Mouse (Mus musculus) G1E (cell line): Measurements from ENCODE around the gene Mia. TPM values are rescaled to one million over a fixed set of nuclear protein-coding genes. Genes with fewer than 3 reads are reported as not detected.

Experiments
- ATAC-seq: 2 replicates; pipeline ENCODE4 v1.8.0; 2016; ENCODE audit warnings: mild to moderate bottlenecking; ENCODE audit not compliant: insufficient number of reproducible peaks, poor library complexity, low FRiP score, severe bottlenecking; ENCODE audit errors: extremely low read depth
- DNase-seq: peaks from one replicate; pipeline ENCODE4 v3.0.0; 2012; ENCODE audit warnings: low spot score
- H3K27me3 ChIP-seq: 2 replicates; pipeline ENCODE4 v1.6.1; 2012; ENCODE audit warnings: mild to moderate bottlenecking, low read length, inconsistent platforms; ENCODE audit not compliant: insufficient read depth
- H3K36me3 ChIP-seq: replicated peaks from 2 replicates; pipeline ENCODE3; 2012; ENCODE audit warnings: mild to moderate bottlenecking, inconsistent platforms
- H3K4me1 ChIP-seq: 2 replicates; pipeline ENCODE4 v1.6.1; 2012; ENCODE audit warnings: low read depth, low read length, inconsistent platforms, mixed read lengths; ENCODE audit not compliant: insufficient read depth
- H3K4me3 ChIP-seq: 2 replicates; pipeline ENCODE4 v1.5.1; 2012; ENCODE audit warnings: low read depth, mild to moderate bottlenecking, inconsistent platforms, low read length, moderate library complexity, mixed read lengths
- H3K9me3 ChIP-seq: replicated peaks from 2 replicates; pipeline ENCODE4 v1.6.1; 2012; ENCODE audit warnings: inconsistent platforms
- CTCF ChIP-seq: IDR thresholded peaks from 2 replicates; pipeline ENCODE4 v1.5.1; 2012; ENCODE audit warnings: low read depth, low read length, inconsistent platforms, mixed read lengths
- GATA1 ChIP-seq: IDR thresholded peaks from 2 replicates; pipeline ENCODE4 v1.6.1; 2012; ENCODE audit warnings: borderline replicate concordance, low read length, inconsistent platforms, mixed read lengths
- GATA2 ChIP-seq: IDR thresholded peaks from 2 replicates; pipeline ENCODE4 v1.6.1; 2012; ENCODE audit warnings: low read depth, low read length, inconsistent platforms, borderline replicate concordance
- POLR2AphosphoS5 ChIP-seq: IDR thresholded peaks from 2 replicates; pipeline ENCODE4 v1.6.1; 2012; ENCODE audit warnings: low read depth, low read length, inconsistent platforms; ENCODE audit not compliant: insufficient replicate concordance
- TAL1 ChIP-seq: conservative IDR thresholded peaks from 2 replicates; pipeline ENCODE4 v1.6.1; 2012; ENCODE audit warnings: low read depth, low read length, inconsistent platforms, mixed read lengths
- polyA plus RNA-seq: library from polyadenylated mRNA; stranded (reverse); fragments of >175 nt; gene quantifications from 2 replicates; pipeline ENCODE4 v1.2.3, GENCODE M21; 2012
- total RNA-seq, 2 experiments: library from RNA; stranded (forward) in 1 of 2; stranded (reverse) in 1 of 2; fragments of 200-1000 nt in 1 of 2; fragments of >200 nt in 1 of 2; fragmentation: Nextera tagmentation in 1 of 2; gene quantifications; 2 replicates each; pipeline ENCODE4 v1.2.3; 2014 to 2017

The Mia gene
- total and polyA plus RNA-seq, 3 experiments: 0.24 to 4.6 (median 0.82) TPM

DNA sequence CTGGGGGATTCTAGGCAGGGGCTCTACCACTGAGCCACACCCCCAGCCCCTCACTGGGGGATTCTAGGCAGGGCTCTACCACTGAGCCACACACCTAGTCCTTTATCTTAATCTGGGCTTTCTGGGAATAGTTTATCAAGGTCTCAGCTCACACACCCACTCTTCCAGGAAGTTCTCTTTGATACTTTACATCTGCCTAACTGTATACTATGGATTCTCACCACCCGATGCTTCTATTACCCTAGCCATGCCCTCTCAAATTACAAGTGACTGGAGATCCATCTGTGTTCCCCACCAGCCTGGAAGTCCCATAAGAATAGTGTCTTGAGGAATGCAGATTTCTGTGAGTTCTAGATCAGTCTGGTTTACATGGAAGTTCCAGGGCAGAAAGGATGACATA is 41.6 kb upstream of the Mia start:
- Histone ChIP-seq H3K4me3 (no peak overlapping the region), H3K4me1 (peaks cover 54% of the 10 kb centered on the region), H3K9me3 (no peaks in the 10 kb centered on the region), H3K36me3 (peaks cover 78% of the 10 kb centered on the region), H3K27me3 (no peaks in the 10 kb centered on the region)
- no peak for ATAC-seq
- TF ChIP-seq GATA2: no peak
- TF ChIP-seq POLR2AphosphoS5: no peak
- no peak for TF ChIP-seq GATA1
- TF ChIP-seq TAL1: no peak
- no peak for TF ChIP-seq CTCF
- no peak for DNase-seq

DNA sequence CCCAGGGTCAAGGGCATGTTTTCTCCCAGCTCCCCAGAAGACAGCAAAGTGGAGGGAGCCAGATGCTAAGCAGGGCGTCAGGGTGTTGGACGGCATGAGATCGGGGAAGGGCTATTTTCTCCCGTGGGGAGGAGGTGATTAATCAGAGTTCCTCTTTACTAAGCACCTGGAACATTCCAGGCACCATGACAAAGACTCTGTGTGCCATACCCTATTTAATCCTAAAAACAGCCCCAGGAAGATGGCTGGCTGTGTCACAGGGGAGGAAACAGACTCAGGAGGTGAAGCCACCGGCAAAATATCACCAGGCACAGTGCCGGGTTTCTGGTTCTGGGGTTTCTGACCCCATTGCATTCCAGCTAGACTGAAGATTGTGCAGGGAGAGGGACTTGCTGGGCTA is 41.0 kb upstream of the Mia start:
- TF ChIP-seq TAL1 (no peak), CTCF (no peak), GATA1 (no peak), GATA2 (no peak), POLR2AphosphoS5 (no peak)
- ATAC-seq: no peak
- Histone ChIP-seq H3K36me3 (peaks cover 81% of the 10 kb centered on the region), H3K4me1 (peaks cover 48% of the 10 kb centered on the region), H3K4me3 (no peak overlapping the region), H3K9me3 (no peaks in the 10 kb centered on the region), H3K27me3 (no peaks in the 10 kb centered on the region)
- no peak for DNase-seq

DNA sequence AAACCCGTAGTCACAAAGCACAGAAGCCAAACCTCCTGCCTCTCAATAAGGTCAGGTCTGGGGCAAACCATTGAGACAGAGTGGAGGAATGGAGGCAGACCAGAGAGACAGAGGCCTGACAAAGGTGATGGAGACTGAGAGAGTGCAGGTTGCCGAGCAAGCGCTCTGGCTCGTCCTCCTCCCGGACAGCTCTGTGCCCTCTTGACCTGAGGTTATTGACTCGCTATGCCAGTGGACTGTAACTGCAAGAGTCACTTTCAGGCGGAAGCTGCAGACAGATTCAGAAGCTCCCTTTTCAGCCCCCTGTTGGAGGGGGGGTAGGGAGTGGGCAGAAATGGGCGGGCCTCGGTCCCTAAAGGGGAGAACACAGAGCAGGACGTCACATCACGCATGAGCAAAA is 39.0 kb upstream of the Mia start:
- TF ChIP-seq TAL1 (no peak), CTCF (no peak), GATA1 (no peak), POLR2AphosphoS5 (no peak), GATA2 (no peak)
- DNase-seq: no peak
- no peak for ATAC-seq
- Histone ChIP-seq H3K27me3 (no peaks in the 10 kb centered on the region), H3K36me3 (peaks cover 84% of the 10 kb centered on the region), H3K9me3 (no peaks in the 10 kb centered on the region), H3K4me1 (peaks cover 29% of the 10 kb centered on the region), H3K4me3 (no peak overlapping the region)

DNA sequence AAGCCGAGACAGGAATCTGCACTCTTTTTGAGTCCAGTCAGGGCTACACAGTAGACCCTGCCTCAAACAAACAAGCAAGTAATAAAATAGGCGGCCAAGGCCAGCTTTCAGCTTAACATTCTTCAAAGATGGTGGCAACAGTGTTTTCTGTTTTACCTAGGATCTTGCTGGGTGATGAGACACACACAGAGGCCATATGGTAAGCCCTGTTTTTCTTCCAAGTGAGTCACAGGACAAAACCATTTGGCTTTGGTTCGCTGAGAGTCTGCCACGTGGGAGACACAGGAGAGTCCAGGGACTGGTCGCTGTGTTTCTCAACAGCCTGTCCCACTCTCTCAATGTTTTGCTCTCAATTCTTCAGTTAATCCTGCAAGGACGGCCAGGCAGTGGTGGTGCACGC is 37.6 kb upstream of the Mia start:
- no peaks in the 10 kb centered on the region for H3K27me3 ChIP-seq
- H3K9me3 ChIP-seq: no peaks in the 10 kb centered on the region
- no peak overlapping the region for H3K4me3 ChIP-seq
- peaks cover 16% of the 10 kb centered on the region for H3K4me1 ChIP-seq
- peaks cover 80% of the 10 kb centered on the region for H3K36me3 ChIP-seq
- DNase-seq (no peak), ATAC-seq (no peak)
- TF ChIP-seq POLR2AphosphoS5 (no peak), GATA2 (no peak), CTCF (no peak), TAL1 (no peak), GATA1 (no peak)

DNA sequence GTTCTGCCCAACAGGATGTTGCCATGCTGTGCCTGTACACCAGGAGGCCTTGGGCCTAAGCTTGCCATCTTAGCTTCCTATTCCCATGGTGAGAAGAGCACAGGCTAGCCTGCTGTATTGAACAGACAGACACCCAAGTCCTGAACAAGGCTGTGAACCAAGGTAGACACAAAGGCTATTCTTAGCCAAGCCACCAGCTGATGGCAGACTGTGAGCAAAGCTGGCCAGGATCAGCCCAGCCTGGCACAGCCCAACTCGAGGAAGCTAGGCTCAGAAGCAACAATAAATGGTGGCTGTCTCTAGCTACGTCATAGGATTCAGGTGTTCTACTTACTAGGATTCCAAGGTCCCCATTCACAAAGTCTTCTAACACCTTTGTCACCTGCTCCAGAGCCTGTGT is 31.7 kb upstream of the Mia start:
- no peak for DNase-seq
- no peaks in the 10 kb centered on the region for H3K4me1 ChIP-seq
- no peak for TF ChIP-seq POLR2AphosphoS5
- no peak for TF ChIP-seq GATA2
- TF ChIP-seq GATA1: no peak
- TF ChIP-seq TAL1: no peak
- no peak for TF ChIP-seq CTCF
- peaks cover 91% of the 10 kb centered on the region for H3K36me3 ChIP-seq
- H3K27me3 ChIP-seq: no peaks in the 10 kb centered on the region
- H3K9me3 ChIP-seq: no peaks in the 10 kb centered on the region
- no peak for ATAC-seq
- no peak overlapping the region for H3K4me3 ChIP-seq

DNA sequence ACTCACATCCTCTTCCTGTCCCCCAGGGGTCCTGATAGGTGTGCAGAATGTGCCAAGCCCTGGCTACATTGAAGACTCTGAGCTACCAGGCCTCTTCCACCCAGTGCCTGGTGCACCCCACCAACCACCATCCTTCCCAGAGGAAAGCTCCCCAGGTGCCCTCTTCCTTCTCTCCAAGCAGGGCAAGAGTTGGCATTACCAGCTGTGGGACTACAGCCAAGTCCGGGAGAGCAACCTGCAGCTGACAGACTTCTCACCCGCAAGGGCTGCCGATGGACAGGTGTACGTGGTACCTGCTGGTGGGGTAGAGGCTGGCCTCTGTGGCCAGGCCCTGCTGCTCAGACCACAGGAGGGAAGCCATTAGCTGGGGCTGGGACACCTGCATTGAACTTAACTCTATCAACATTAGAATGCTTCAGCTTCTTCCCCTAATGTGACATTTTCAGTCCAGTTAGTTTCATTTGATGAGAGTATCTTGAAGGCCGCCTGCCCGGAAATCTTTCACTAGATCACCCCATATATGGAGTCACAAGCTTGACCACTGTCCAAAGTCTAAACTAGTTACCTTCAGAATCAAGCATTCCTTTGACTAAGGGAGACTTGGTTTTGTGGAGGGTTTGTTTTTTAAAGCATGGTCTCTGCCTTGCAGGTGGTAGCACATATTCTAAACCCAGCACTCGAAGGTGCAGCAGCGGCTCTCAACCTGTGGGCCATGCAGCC is 22.9 kb upstream of the Mia start:
- Histone ChIP-seq H3K36me3 (peaks cover 84% of the 10 kb centered on the region), H3K4me3 (no peak overlapping the region), H3K4me1 (peaks cover 3% of the 10 kb centered on the region; the same call in 1 of the 2 replicates), H3K9me3 (no peaks in the 10 kb centered on the region), H3K27me3 (no peaks in the 10 kb centered on the region)
- TF ChIP-seq CTCF (no peak), GATA1 (no peak), POLR2AphosphoS5 (no peak), TAL1 (no peak), GATA2 (no peak)
- DNase-seq (no peak), ATAC-seq (no peak)
